Mouse (Mus musculus) CD4-positive, CD25-positive, alpha-beta regulatory T cell, adult 2 months (primary cell): ENCODE data around the gene Iffo1.
A peak's percentile ranks its signal among the peaks of the same experiment; 100 is the strongest.

Experiments used
- DNase-seq: peaks from one replicate; pipeline ENCODE4 v3.0.0-alpha.2; 2012; ENCODE audit warnings: low read depth, low spot score

Gene Iffo1

GRCm38 (mm10) chr6:125145001-125145400 is at the start of gene Iffo1:
Iffo1 (plus strand) TSS chr6:125145241.
- peak; percentile 91 for DNase-seq

- peak; percentile 94 for DNase-seq
These were observed 49.4 kb upstream of the Iffo1 start, which contains the start of gene Chd4 for GRCm38 (mm10) chr6:125095391-125096278. Chd4 (plus strand) TSS chr6:125095981.

- DNase-seq = no peak
These were observed 48.8 kb upstream of the Iffo1 start for GRCm38 (mm10) chr6:125096279-125096596.

GRCm38 (mm10) chr6:125096597-125097345 is 48.3 kb upstream of the Iffo1 start:
- peak; percentile 75 for DNase-seq

GRCm38 (mm10) chr6:125097346-125097689 is 47.7 kb upstream of the Iffo1 start:
- peak; percentile 49 for DNase-seq

GRCm38 (mm10) chr6:125097951-125098350 is 47.1 kb upstream of the Iffo1 start:
- DNase-seq = no peak

- no peak for DNase-seq
These were observed 46.5 kb upstream of the Iffo1 start for GRCm38 (mm10) chr6:125098513-125098912.

GRCm38 (mm10) chr6:125099421-125099971 is 45.5 kb upstream of the Iffo1 start:
- DNase-seq = peak; percentile 81

- no peak for DNase-seq
These were observed 43.6 kb upstream of the Iffo1 start for GRCm38 (mm10) chr6:125101444-125101843.

GRCm38 (mm10) chr6:125104223-125104622 is 40.8 kb upstream of the Iffo1 start:
- no peak for DNase-seq

- peak; percentile 40 for DNase-seq
These were observed 37.3 kb upstream of the Iffo1 start for GRCm38 (mm10) chr6:125107705-125108104.

- DNase-seq = no peak
These were observed 35.7 kb upstream of the Iffo1 start for GRCm38 (mm10) chr6:125109371-125109770.

- DNase-seq = peak; percentile 67
These were observed 34.1 kb upstream of the Iffo1 start for GRCm38 (mm10) chr6:125110927-125111326.

- DNase-seq = no peak
These were observed 32.5 kb upstream of the Iffo1 start for GRCm38 (mm10) chr6:125112553-125112952.

- DNase-seq = no peak
These were observed 25.7 kb upstream of the Iffo1 start for GRCm38 (mm10) chr6:125119387-125119786.

GRCm38 (mm10) chr6:125128724-125129123 is 16.3 kb upstream of the Iffo1 start:
- DNase-seq = no peak

GRCm38 (mm10) chr6:125129710-125130402 is 15.2 kb upstream of the Iffo1 start:
- DNase-seq = peak; percentile 21

GRCm38 (mm10) chr6:125131302-125132156 is 13.5 kb upstream of the Iffo1 start, which contains the start of gene Nop2:
Nop2 (plus strand) TSS chr6:125131909.
- DNase-seq = peak; percentile 97

- no peak for DNase-seq
These were observed 12.6 kb upstream of the Iffo1 start for GRCm38 (mm10) chr6:125132470-125132869.

- peak; percentile 73 for DNase-seq
These were observed 7.9 kb upstream of the Iffo1 start for GRCm38 (mm10) chr6:125137002-125137671.
